Mouse (Mus musculus): Measurements from ENCODE around the gene Zfp385b. TPM values are rescaled to one million over a fixed set of nuclear protein-coding genes. Genes with fewer than 3 reads are reported as not detected.

Zfp385b gene
- polyA plus RNA-seq, 1 experiment from 2014 or later, result 4.7 TPM

DNA sequence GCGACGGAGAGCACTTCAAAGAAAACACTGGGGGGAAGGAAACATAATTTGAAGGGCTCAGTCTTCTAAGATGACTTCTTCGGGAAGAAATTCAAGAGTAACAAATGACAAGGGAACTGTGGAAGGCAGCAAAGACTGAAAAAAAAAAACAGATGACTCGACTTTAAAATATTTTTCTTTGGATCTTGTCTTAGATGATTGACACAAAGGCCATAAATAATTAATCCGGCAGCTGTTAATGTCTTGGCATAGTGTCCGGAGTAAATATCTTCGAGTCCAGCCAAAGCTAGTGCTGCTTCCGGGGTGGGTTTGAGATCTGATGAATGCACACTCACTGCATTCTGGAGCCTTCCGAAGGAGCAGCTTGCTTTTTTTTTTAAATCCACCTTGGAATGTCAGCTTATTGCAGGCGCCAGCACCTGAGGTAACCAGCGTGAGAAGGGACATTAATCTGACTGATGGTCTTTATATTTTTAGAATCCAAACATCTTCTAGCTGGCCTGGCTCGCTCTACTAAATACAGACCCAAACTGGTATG is 2.0 kb downstream of the Zfp385b start:
- Histone ChIP-seq H3K4me3 (ENCODE audit: low read depth, low read length) (peak overlapping the region; percentile 62), H3K4me1 (ENCODE audit: control insufficient read depth, insufficient read depth, low read length) (peaks cover 5% of the 10 kb centered on the region; the same call in 1 of the 2 replicates), H3K9me3 (replicated peaks; ENCODE audit: control insufficient read depth, low read length) (no peaks in the 10 kb centered on the region), H3K27me3 (replicated peaks; ENCODE audit: control insufficient read depth, insufficient read depth, low read length) (peaks cover 37% of the 10 kb centered on the region), H3K4me2 (ENCODE audit: low read length) (peak overlapping the region; percentile 99), H3K9ac (ENCODE audit: low read length) (peak overlapping the region; percentile 60), H3K36me3 (ENCODE audit: control insufficient read depth, insufficient read depth, low read length) (no peaks in the 10 kb centered on the region), H3K27ac (ENCODE audit: low read depth, low read length) (no peak overlapping the region)
- 38% methylated on average over 12 of the region's 12 CpGs for WGBS
- peak; percentile 16 for DNase-seq (ENCODE audit: low spot score)
- ATAC-seq, result no peak

DNA sequence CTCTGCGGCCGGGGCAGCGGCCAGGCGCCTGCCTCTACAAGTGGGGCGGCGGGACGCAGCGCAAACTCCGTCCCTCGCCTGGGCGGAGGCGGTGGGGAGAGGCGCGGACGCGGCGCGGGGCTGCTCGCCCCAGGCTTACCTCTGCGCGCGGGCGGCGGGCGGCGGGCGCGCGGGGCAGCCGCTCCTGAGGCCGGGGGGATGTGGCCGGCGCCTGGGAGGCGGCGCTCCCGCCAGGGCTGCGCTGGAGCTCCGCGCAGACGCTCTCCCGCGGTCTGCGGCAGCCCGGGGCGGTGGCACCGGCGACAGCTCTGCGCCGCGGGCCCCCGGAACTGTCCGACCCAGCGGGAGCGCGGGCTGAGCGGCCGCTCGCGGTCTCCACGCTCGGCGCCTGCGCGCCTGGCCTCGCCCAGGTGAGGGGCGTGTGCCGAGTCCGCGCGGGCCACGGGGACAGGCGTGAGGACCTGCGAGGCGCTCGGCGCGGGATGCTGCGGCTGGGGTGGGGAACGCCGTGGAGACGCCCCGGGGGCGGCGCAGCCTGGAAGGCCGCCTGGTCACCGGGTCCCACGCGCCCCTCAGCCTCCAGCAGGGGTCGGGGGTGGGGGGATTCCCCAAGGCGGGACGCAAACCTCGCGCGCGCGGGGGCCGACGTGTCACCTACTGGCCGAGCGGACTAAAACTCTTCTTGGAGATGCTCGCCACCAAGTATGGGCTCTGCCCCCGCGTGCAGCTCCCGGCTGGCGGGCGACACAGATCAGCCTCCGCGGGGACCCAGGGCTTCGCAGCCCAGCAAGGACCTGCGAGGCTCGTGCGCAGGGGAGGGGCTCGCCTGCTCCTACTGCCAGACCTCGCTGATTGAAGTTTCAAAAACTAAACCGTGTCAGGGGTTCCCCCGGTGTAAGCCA is 2.8 kb downstream of the Zfp385b start:
- peak; percentile 47 for DNase-seq (ENCODE audit: low spot score)
- WGBS, result under 1% methylated on average over 108 of the region's 116 CpGs
- no peaks in the 10 kb centered on the region for H3K9me3 ChIP-seq (replicated peaks; ENCODE audit: control insufficient read depth, low read length)

DNA sequence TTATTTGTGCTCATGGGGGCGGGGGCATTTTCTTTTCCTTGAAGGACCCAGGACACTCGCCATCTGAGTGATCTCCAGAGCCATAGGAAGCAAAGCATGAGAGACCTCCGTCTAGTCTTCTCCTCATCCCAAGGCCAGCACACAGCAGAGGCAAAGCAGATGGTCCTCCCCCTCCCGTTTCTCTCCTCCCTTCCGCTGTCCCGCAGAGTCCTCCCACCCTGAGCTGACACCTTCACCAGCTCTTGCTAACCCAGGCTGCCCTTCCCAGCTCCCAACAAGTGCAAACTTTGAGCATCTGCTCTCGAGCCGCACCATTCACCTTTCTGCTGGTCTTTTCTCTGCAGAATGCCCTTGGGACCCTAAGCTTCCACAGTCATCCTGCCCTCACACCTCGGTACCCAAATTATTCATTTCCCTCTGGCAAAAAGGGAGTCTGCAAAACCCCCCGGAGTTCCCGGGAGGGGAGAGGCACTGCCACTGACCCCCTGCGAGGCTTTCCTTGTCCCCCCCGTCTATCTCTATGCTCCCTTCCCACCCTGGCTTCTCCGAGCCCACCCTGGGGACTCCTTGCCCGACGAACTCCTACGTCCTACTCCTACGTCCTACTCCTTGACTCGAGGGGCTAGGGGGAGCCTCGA is 3.5 kb downstream of the Zfp385b start:
- peaks cover 37% of the 10 kb centered on the region for H3K27me3 ChIP-seq (replicated peaks; ENCODE audit: control insufficient read depth, insufficient read depth, low read length)
- no peaks in the 10 kb centered on the region for H3K9me3 ChIP-seq (replicated peaks; ENCODE audit: control insufficient read depth, low read length)
- no peak overlapping the region for H3K27ac ChIP-seq (ENCODE audit: low read depth, low read length)
- H3K9ac ChIP-seq (ENCODE audit: low read length), result peak overlapping the region; percentile 60
- H3K4me1 ChIP-seq (ENCODE audit: control insufficient read depth, insufficient read depth, low read length), result peaks cover 5% of the 10 kb centered on the region; the same call in 1 of the 2 replicates
- WGBS, result 8% methylated on average over 20 of the region's 20 CpGs
- H3K4me2 ChIP-seq (ENCODE audit: low read length), result peak overlapping the region; percentile 99
- DNase-seq (ENCODE audit: low spot score), result peak; percentile 8
- peak overlapping the region; percentile 62 for H3K4me3 ChIP-seq (ENCODE audit: low read depth, low read length)
- H3K36me3 ChIP-seq (ENCODE audit: control insufficient read depth, insufficient read depth, low read length), result no peaks in the 10 kb centered on the region
- ATAC-seq, result no peak

More for the DNA sequence above, 2.8 kb downstream of the Zfp385b start:
- ATAC-seq, result peak; percentile 88
- H3K36me3 ChIP-seq (ENCODE audit: control insufficient read depth, insufficient read depth, low read length), result no peaks in the 10 kb centered on the region
- H3K27ac ChIP-seq (ENCODE audit: low read depth, low read length), result no peak overlapping the region
- H3K4me2 ChIP-seq (ENCODE audit: low read length), result peak overlapping the region; percentile 99
- peak overlapping the region; percentile 62 for H3K4me3 ChIP-seq (ENCODE audit: low read depth, low read length)
- H3K4me1 ChIP-seq (ENCODE audit: control insufficient read depth, insufficient read depth, low read length), result peaks cover 5% of the 10 kb centered on the region; the same call in 1 of the 2 replicates
- H3K9ac ChIP-seq (ENCODE audit: low read length), result peak overlapping the region; percentile 60
- peaks cover 37% of the 10 kb centered on the region for H3K27me3 ChIP-seq (replicated peaks; ENCODE audit: control insufficient read depth, insufficient read depth, low read length)

DNA sequence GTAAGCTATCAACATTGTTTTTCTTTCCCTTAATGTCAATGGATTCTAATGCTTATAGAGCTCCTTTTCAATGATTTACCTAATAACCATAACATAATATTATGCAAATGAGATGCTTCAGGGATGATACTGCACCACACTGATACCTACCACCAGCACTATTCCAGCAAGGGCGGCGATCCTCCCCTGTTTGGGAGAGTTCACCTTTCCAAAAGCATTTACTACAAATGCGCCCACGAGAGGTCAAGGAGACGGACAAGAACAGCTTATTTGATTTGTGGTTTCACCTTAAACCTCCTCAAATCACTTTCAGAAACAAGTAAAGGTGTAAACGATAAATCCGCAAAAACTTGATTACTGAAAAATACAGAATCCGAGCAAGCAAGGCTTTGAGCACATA is 4.5 kb downstream of the Zfp385b start:
- no peak overlapping the region for H3K9ac ChIP-seq (ENCODE audit: low read length)
- peaks cover 5% of the 10 kb centered on the region; the same call in 1 of the 2 replicates for H3K4me1 ChIP-seq (ENCODE audit: control insufficient read depth, insufficient read depth, low read length)
- no peak for DNase-seq (ENCODE audit: low spot score)
- H3K4me2 ChIP-seq (ENCODE audit: low read length), result no peak overlapping the region
- no peaks in the 10 kb centered on the region for H3K36me3 ChIP-seq (ENCODE audit: control insufficient read depth, insufficient read depth, low read length)
- ATAC-seq, result no peak
- 91% methylated on average over 8 of the region's 8 CpGs for WGBS
- H3K4me3 ChIP-seq (ENCODE audit: low read depth, low read length), result no peak overlapping the region
- H3K27me3 ChIP-seq (replicated peaks; ENCODE audit: control insufficient read depth, insufficient read depth, low read length), result peaks cover 37% of the 10 kb centered on the region
- H3K27ac ChIP-seq (ENCODE audit: low read depth, low read length), result no peak overlapping the region
- H3K9me3 ChIP-seq (replicated peaks; ENCODE audit: control insufficient read depth, low read length), result no peaks in the 10 kb centered on the region

DNA sequence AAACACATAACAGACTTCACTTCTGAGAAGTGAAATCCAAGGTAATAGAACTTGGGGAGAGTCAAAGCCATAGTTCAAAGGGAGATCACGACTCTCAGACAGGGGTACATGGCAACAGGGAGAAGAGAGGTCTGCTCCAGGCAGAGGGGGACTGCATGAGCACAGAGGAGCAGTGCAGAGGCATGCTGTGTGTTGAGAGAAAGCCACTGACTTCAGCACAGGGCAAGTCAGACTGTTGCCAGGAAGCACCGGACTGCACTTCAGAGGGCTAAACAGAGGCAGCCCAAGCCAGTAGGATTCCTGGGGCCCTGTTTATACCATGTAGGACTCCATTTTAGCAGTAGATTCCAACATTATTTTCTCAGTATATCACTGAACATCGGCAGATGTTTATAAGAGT is 6.4 kb downstream of the Zfp385b start:
- ATAC-seq, result no peak
- DNase-seq (ENCODE audit: low spot score), result no peak
- Histone ChIP-seq H3K27me3 (replicated peaks; ENCODE audit: control insufficient read depth, insufficient read depth, low read length) (peaks cover 34% of the 10 kb centered on the region), H3K36me3 (ENCODE audit: control insufficient read depth, insufficient read depth, low read length) (no peaks in the 10 kb centered on the region), H3K27ac (ENCODE audit: low read depth, low read length) (no peak overlapping the region), H3K9me3 (replicated peaks; ENCODE audit: control insufficient read depth, low read length) (no peaks in the 10 kb centered on the region), H3K4me1 (ENCODE audit: control insufficient read depth, insufficient read depth, low read length) (peaks cover 5% of the 10 kb centered on the region; the same call in 1 of the 2 replicates), H3K9ac (ENCODE audit: low read length) (no peak overlapping the region), H3K4me2 (ENCODE audit: low read length) (no peak overlapping the region), H3K4me3 (ENCODE audit: low read depth, low read length) (no peak overlapping the region)
- WGBS, result 95% methylated on average over 3 of the region's 3 CpGs

DNA sequence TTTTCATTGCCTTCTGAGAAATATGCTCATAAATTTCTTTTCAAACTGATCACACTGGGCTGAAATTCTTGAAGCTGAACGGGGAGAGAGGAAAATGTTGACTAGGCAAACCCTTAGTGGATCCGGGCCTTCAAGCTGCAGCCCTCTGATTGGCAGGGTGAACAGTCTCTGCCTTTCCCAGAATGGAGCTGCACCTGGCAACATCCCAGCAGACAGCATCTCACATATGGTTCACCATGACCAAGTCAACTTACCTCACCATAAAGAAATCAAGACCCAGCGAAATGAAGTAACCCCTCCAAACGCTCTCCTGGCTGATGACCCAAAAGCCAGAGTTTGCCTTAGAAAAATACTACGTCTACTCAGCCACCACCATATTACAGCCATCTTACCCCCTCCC is 8.7 kb downstream of the Zfp385b start:
- no peak overlapping the region for H3K9ac ChIP-seq (ENCODE audit: low read length)
- H3K36me3 ChIP-seq (ENCODE audit: control insufficient read depth, insufficient read depth, low read length), result no peaks in the 10 kb centered on the region
- no peak overlapping the region for H3K4me3 ChIP-seq (ENCODE audit: low read depth, low read length)
- no peak for ATAC-seq
- DNase-seq (ENCODE audit: low spot score), result no peak
- H3K9me3 ChIP-seq (replicated peaks; ENCODE audit: control insufficient read depth, low read length), result no peaks in the 10 kb centered on the region
- 96% methylated on average over 5 of the region's 5 CpGs for WGBS
- no peaks in the 10 kb centered on the region for H3K4me1 ChIP-seq (ENCODE audit: control insufficient read depth, insufficient read depth, low read length)
- H3K27me3 ChIP-seq (replicated peaks; ENCODE audit: control insufficient read depth, insufficient read depth, low read length), result peaks cover 15% of the 10 kb centered on the region
- H3K27ac ChIP-seq (ENCODE audit: low read depth, low read length), result no peak overlapping the region
- H3K4me2 ChIP-seq (ENCODE audit: low read length), result no peak overlapping the region

DNA sequence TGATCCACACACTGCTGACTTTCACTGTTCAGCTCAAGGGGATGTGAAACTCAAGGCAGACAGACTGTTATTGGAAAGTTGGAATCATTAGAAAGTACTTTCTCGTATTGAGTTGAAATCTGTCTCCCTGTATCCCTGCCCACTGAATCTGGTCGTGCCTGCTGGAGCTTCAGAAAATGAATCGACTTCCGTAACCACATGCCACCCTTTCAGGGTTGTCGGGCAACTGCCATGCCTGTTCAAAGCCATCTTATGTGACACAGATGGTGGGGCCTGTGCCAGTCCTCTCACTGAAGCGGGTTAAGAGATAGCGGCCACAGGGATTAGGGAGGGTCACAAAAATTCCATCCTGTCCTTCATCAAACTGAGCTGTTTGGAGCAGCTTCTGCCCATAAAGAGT is 14.7 kb downstream of the Zfp385b start:
- Histone ChIP-seq H3K36me3 (ENCODE audit: control insufficient read depth, insufficient read depth, low read length) (no peaks in the 10 kb centered on the region), H3K4me2 (ENCODE audit: low read length) (no peak overlapping the region), H3K4me1 (ENCODE audit: control insufficient read depth, insufficient read depth, low read length) (no peaks in the 10 kb centered on the region), H3K9me3 (replicated peaks; ENCODE audit: control insufficient read depth, low read length) (no peaks in the 10 kb centered on the region), H3K9ac (ENCODE audit: low read length) (no peak overlapping the region), H3K4me3 (ENCODE audit: low read depth, low read length) (no peak overlapping the region), H3K27ac (ENCODE audit: low read depth, low read length) (no peak overlapping the region), H3K27me3 (replicated peaks; ENCODE audit: control insufficient read depth, insufficient read depth, low read length) (no peaks in the 10 kb centered on the region)
- 92% methylated on average over 7 of the region's 7 CpGs for WGBS
- DNase-seq (ENCODE audit: low spot score) (no peak), ATAC-seq (no peak)

DNA sequence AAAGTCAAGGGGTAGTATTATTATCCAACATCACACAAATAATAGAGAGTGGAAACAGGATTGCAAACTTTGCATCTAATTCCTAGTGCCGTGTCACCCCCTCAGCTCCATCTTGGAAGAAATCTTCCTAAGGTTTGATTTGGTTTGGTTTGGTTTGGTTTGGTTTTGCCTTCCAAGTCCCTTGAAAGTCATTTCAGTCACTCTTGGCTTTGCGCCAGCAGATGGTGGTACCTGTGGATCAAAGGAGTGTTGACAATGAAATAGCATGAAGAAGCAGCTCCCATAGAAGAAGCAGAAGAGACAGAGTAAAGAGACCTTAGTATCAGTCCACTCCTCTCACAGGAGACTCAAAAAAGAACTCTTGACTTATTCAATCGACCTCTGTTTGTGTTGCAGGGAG is 17.1 kb downstream of the Zfp385b start:
- Histone ChIP-seq H3K27me3 (replicated peaks; ENCODE audit: control insufficient read depth, insufficient read depth, low read length) (no peaks in the 10 kb centered on the region), H3K36me3 (ENCODE audit: control insufficient read depth, insufficient read depth, low read length) (no peaks in the 10 kb centered on the region), H3K4me1 (ENCODE audit: control insufficient read depth, insufficient read depth, low read length) (no peaks in the 10 kb centered on the region), H3K9ac (ENCODE audit: low read length) (no peak overlapping the region), H3K4me3 (ENCODE audit: low read depth, low read length) (no peak overlapping the region), H3K4me2 (ENCODE audit: low read length) (no peak overlapping the region), H3K27ac (ENCODE audit: low read depth, low read length) (no peak overlapping the region), H3K9me3 (replicated peaks; ENCODE audit: control insufficient read depth, low read length) (no peaks in the 10 kb centered on the region)
- DNase-seq (ENCODE audit: low spot score), result no peak
- WGBS, result 88% methylated on average over 3 of the region's 3 CpGs
- no peak for ATAC-seq

Measured in forebrain, embryonic 14.5 days (tissue).